In genomic region chr8:91508284-91508683, GRCm38 (mm10) we compare ENCODE assay signal across 15 mouse cellular contexts.
A peak's percentile ranks its signal among the peaks of the same experiment; 100 is the strongest.
DNase-seq lines count a peak whose midpoint lies in the region; ATAC-seq and TF ChIP-seq lines count a peak whose summit lies in the region.
"Had no signal": no experiment of that assay in that cellular context is flagged by ENCODE, and none has a peak within 500 bp of the region (broad histone marks: within the 10 kb centered on the region; RNA-seq: fewer than 3 reads in every experiment).

No protein-coding gene starts in this region.

- H3K4me3 ChIP-seq in heart, embryonic 12.5 days = no peak overlapping the region
- H3K4me3 ChIP-seq in kidney, postnatal 0 days (replicated peaks; ENCODE audit: low read depth, low read length) = no peak overlapping the region
- no peak overlapping the region for H3K4me3 ChIP-seq in bone marrow macrophage, adult 2 months (ENCODE audit: insufficient read depth, low read length)
- no peak overlapping the region for H3K4me3 ChIP-seq in liver, embryonic 13.5 days (replicated peaks)
- H3K4me3 ChIP-seq in forebrain, embryonic 13.5 days = no peak overlapping the region
- H3K4me3 ChIP-seq: embryonic facial prominence, embryonic 12.5 days; limb, embryonic 15.5 days; megakaryocyte, embryonic 14.5 days had no signal

- peak; percentile 76 for ATAC-seq in heart, embryonic 12.5 days (ENCODE audit: insufficient number of reproducible peaks, low FRiP score)
- ATAC-seq in kidney, postnatal 0 days (replicated peaks; ENCODE audit: low FRiP score, low read depth) = no peak
- no peak; the same call in 1 of the 2 replicates for ATAC-seq in liver, embryonic 13.5 days (ENCODE audit: low read depth)
- ATAC-seq in forebrain, embryonic 13.5 days = no peak
- ATAC-seq: forebrain, postnatal 0 days had no signal

- no peaks in the 10 kb centered on the region for H3K27me3 ChIP-seq in heart, embryonic 12.5 days (replicated peaks)
- no peaks in the 10 kb centered on the region for H3K27me3 ChIP-seq in kidney, postnatal 0 days (ENCODE audit: insufficient read depth, low read length)
- no peaks in the 10 kb centered on the region for H3K27me3 ChIP-seq in liver, embryonic 13.5 days
- peaks cover 43% of the 10 kb centered on the region for H3K27me3 ChIP-seq in forebrain, embryonic 13.5 days
- H3K27me3 ChIP-seq: embryonic facial prominence, embryonic 12.5 days; limb, embryonic 15.5 days; megakaryocyte, embryonic 14.5 days had no signal

- no peak overlapping the region for H3K9ac ChIP-seq in heart, embryonic 12.5 days
- no peak overlapping the region for H3K9ac ChIP-seq in kidney, postnatal 0 days (ENCODE audit: low read depth, low read length)
- H3K9ac ChIP-seq in liver, embryonic 13.5 days = no peak overlapping the region
- H3K9ac ChIP-seq in forebrain, embryonic 13.5 days = no peak overlapping the region
- H3K9ac ChIP-seq: embryonic facial prominence, embryonic 12.5 days; forebrain, postnatal 0 days; limb, embryonic 15.5 days had no signal

- no peak for DNase-seq in heart, adult 11 months
- no peak for DNase-seq in kidney, postnatal 0 days (ENCODE audit: low spot score)
- DNase-seq in kidney, adult 9 months = no peak
- DNase-seq in liver, embryonic 13.5 days = no peak
- DNase-seq in cerebellum, postnatal 4 days (ENCODE audit: low spot score in 2 of 2) = no peak
- DNase-seq: cerebellum, adult 2 months; forebrain, postnatal 0 days; gastrocnemius, postnatal 10 days; thymus, postnatal 25 days had no signal

- H3K9me3 ChIP-seq in heart, embryonic 12.5 days (replicated peaks) = no peaks in the 10 kb centered on the region
- no peaks in the 10 kb centered on the region for H3K9me3 ChIP-seq in kidney, postnatal 0 days (replicated peaks; ENCODE audit: low read length)
- no peaks in the 10 kb centered on the region for H3K9me3 ChIP-seq in liver, embryonic 13.5 days (replicated peaks)
- H3K9me3 ChIP-seq in forebrain, embryonic 13.5 days (replicated peaks) = no peaks in the 10 kb centered on the region
- H3K9me3 ChIP-seq: embryonic facial prominence, embryonic 12.5 days; limb, embryonic 15.5 days; megakaryocyte, embryonic 14.5 days had no signal

- H3K4me2 ChIP-seq in heart, embryonic 12.5 days = no peak overlapping the region
- no peak overlapping the region for H3K4me2 ChIP-seq in kidney, postnatal 0 days (ENCODE audit: low read length)
- H3K4me2 ChIP-seq in liver, embryonic 13.5 days = no peak overlapping the region
- no peak overlapping the region for H3K4me2 ChIP-seq in forebrain, embryonic 13.5 days
- H3K4me2 ChIP-seq: embryonic facial prominence, embryonic 12.5 days; limb, embryonic 15.5 days had no signal

- TF ChIP-seq CTCF in kidney, postnatal 0 days (IDR thresholded peaks at IDR 0.05; ENCODE audit: low read depth) = no peak
- TF ChIP-seq CTCF in bone marrow macrophage, adult 2 months (IDR thresholded peaks at IDR 0.05; ENCODE audit: low read depth, low read length) = no peak

- WGBS in heart, embryonic 12.5 days = 47% methylated on average over 4 of the region's 4 CpGs
- WGBS in kidney, postnatal 0 days = 51% methylated on average over 4 of the region's 4 CpGs
- WGBS in liver, embryonic 13.5 days (ENCODE audit: insufficient replicate concordance) = 55% methylated on average over 4 of the region's 4 CpGs
- 75% methylated on average over 4 of the region's 4 CpGs for WGBS in forebrain, embryonic 13.5 days

- no peaks in the 10 kb centered on the region for H3K36me3 ChIP-seq in heart, embryonic 12.5 days
- no peaks in the 10 kb centered on the region for H3K36me3 ChIP-seq in kidney, postnatal 0 days (ENCODE audit: insufficient read depth, low read length)
- no peaks in the 10 kb centered on the region for H3K36me3 ChIP-seq in liver, embryonic 13.5 days
- no peaks in the 10 kb centered on the region for H3K36me3 ChIP-seq in forebrain, embryonic 13.5 days (ENCODE audit: poor library complexity, severe bottlenecking)
- H3K36me3 ChIP-seq: embryonic facial prominence, embryonic 12.5 days; limb, embryonic 15.5 days had no signal

- peak overlapping the region; percentile 25 for H3K27ac ChIP-seq in heart, embryonic 12.5 days (ENCODE audit: poor library complexity, severe bottlenecking)
- peak overlapping the region; percentile 19; the same call in 1 of the 2 replicates for H3K27ac ChIP-seq in kidney, postnatal 0 days
- peak overlapping the region; percentile 9; the same call in 1 of the 2 replicates for H3K27ac ChIP-seq in bone marrow macrophage, adult 2 months (ENCODE audit: insufficient read depth, low read depth, low read length)
- peak overlapping the region; percentile 13; the same call in 1 of the 2 replicates for H3K27ac ChIP-seq in liver, embryonic 13.5 days
- H3K27ac ChIP-seq in forebrain, embryonic 13.5 days = no peak overlapping the region
- H3K27ac ChIP-seq: embryonic facial prominence, embryonic 12.5 days; limb, embryonic 15.5 days had no signal

- H3K4me1 ChIP-seq in heart, embryonic 12.5 days (replicated peaks) = peaks cover 48% of the 10 kb centered on the region
- peaks cover 25% of the 10 kb centered on the region; the same call in 1 of the 2 replicates for H3K4me1 ChIP-seq in kidney, postnatal 0 days (replicated peaks; ENCODE audit: insufficient read depth, low read length)
- peaks cover 16% of the 10 kb centered on the region for H3K4me1 ChIP-seq in bone marrow macrophage, adult 2 months (ENCODE audit: control insufficient read depth, insufficient read depth, low read length)
- peaks cover 12% of the 10 kb centered on the region; the same call in 1 of the 2 replicates for H3K4me1 ChIP-seq in liver, embryonic 13.5 days (replicated peaks)
- peaks cover 42% of the 10 kb centered on the region for H3K4me1 ChIP-seq in forebrain, embryonic 13.5 days

- no peak for TF ChIP-seq POLR2A in bone marrow macrophage, adult 2 months (IDR thresholded peaks at IDR 0.05; ENCODE audit: borderline replicate concordance, low read depth, low read length)
